Mouse (Mus musculus) G1E (cell line): ENCODE data around the gene Pxt1. TPM values are rescaled to one million over a fixed set of nuclear protein-coding genes. Genes with fewer than 3 reads are reported as not detected.

Experiments
- ATAC-seq: 2 replicates; pipeline ENCODE4 v1.8.0; 2016; ENCODE audit warnings: mild to moderate bottlenecking; ENCODE audit not compliant: insufficient number of reproducible peaks, poor library complexity, low FRiP score, severe bottlenecking; ENCODE audit errors: extremely low read depth
- DNase-seq: peaks from one replicate; pipeline ENCODE4 v3.0.0; 2012; ENCODE audit warnings: low spot score
- H3K27me3 ChIP-seq: 2 replicates; pipeline ENCODE4 v1.6.1; 2012; ENCODE audit warnings: mild to moderate bottlenecking, low read length, inconsistent platforms; ENCODE audit not compliant: insufficient read depth
- H3K36me3 ChIP-seq: replicated peaks from 2 replicates; pipeline ENCODE3; 2012; ENCODE audit warnings: mild to moderate bottlenecking, inconsistent platforms
- H3K4me1 ChIP-seq: 2 replicates; pipeline ENCODE4 v1.6.1; 2012; ENCODE audit warnings: low read depth, low read length, inconsistent platforms, mixed read lengths; ENCODE audit not compliant: insufficient read depth
- H3K4me3 ChIP-seq: 2 replicates; pipeline ENCODE4 v1.5.1; 2012; ENCODE audit warnings: low read depth, mild to moderate bottlenecking, inconsistent platforms, low read length, moderate library complexity, mixed read lengths
- H3K9me3 ChIP-seq: replicated peaks from 2 replicates; pipeline ENCODE4 v1.6.1; 2012; ENCODE audit warnings: inconsistent platforms
- CTCF ChIP-seq: IDR thresholded peaks from 2 replicates; pipeline ENCODE4 v1.5.1; 2012; ENCODE audit warnings: low read depth, low read length, inconsistent platforms, mixed read lengths
- GATA1 ChIP-seq: IDR thresholded peaks from 2 replicates; pipeline ENCODE4 v1.6.1; 2012; ENCODE audit warnings: borderline replicate concordance, low read length, inconsistent platforms, mixed read lengths
- GATA2 ChIP-seq: IDR thresholded peaks from 2 replicates; pipeline ENCODE4 v1.6.1; 2012; ENCODE audit warnings: low read depth, low read length, inconsistent platforms, borderline replicate concordance
- POLR2AphosphoS5 ChIP-seq: IDR thresholded peaks from 2 replicates; pipeline ENCODE4 v1.6.1; 2012; ENCODE audit warnings: low read depth, low read length, inconsistent platforms; ENCODE audit not compliant: insufficient replicate concordance
- TAL1 ChIP-seq: conservative IDR thresholded peaks from 2 replicates; pipeline ENCODE4 v1.6.1; 2012; ENCODE audit warnings: low read depth, low read length, inconsistent platforms, mixed read lengths
- polyA plus RNA-seq: library from polyadenylated mRNA; stranded (reverse); fragments of >175 nt; gene quantifications from 2 replicates; pipeline ENCODE4 v1.2.3, GENCODE M21; 2012
- total RNA-seq, 2 experiments: library from RNA; stranded (forward) in 1 of 2; stranded (reverse) in 1 of 2; fragments of 200-1000 nt in 1 of 2; fragments of >200 nt in 1 of 2; fragmentation: Nextera tagmentation in 1 of 2; gene quantifications; 2 replicates each; pipeline ENCODE4 v1.2.3; 2014 to 2017

Pxt1 gene
- total and polyA plus RNA-seq, 3 experiments = 0.23 TPM; not detected in 2

GRCm38 (mm10) chr17:28885231-28885630 lies 58.4 kb downstream of the Pxt1 start:
- TF ChIP-seq TAL1 (no peak), GATA2 (no peak), POLR2AphosphoS5 (no peak), GATA1 (no peak), CTCF (no peak)
- no peak for DNase-seq
- Histone ChIP-seq H3K9me3 (peaks cover 3% of the 10 kb centered on the region; the same call in 1 of the 2 replicates), H3K4me1 (peaks cover 15% of the 10 kb centered on the region), H3K27me3 (peaks cover 32% of the 10 kb centered on the region), H3K4me3 (no peak overlapping the region), H3K36me3 (no peaks in the 10 kb centered on the region)
- ATAC-seq = no peak

Other genes with a start within 250 kb of the Pxt1 start
- gene AC170998.1, start 217.8 kb downstream of the Pxt1 start, total RNA-seq (2014; fragmentation: Nextera tagmentation) = 5.0 and 5.6 TPM in 2 replicates
- 1.3 and 2.8 TPM in 2 replicates for gene AC170998.1, start 217.8 kb downstream of the Pxt1 start, total RNA-seq (2017)
- gene AC170998.1, start 217.8 kb downstream of the Pxt1 start, polyA plus RNA-seq = not detected in 2 replicates
- not detected in 2 replicates for gene Mapk13, start 174.5 kb downstream of the Pxt1 start, total RNA-seq (2014; fragmentation: Nextera tagmentation)
- 0.22 TPM in 1 of 2 replicates, not detected in the other for gene Mapk13, start 174.5 kb downstream of the Pxt1 start, total RNA-seq (2017)
- not detected in 2 replicates for gene Mapk13, start 174.5 kb downstream of the Pxt1 start, polyA plus RNA-seq
- gene Brpf3, start 142.8 kb downstream of the Pxt1 start, total RNA-seq (2014; fragmentation: Nextera tagmentation) = 62.4 and 87.3 TPM in 2 replicates
- gene Brpf3, start 142.8 kb downstream of the Pxt1 start, total RNA-seq (2017) = 3.4 and 5.7 TPM in 2 replicates
- 29.1 and 30.9 TPM in 2 replicates for gene Brpf3, start 142.8 kb downstream of the Pxt1 start, polyA plus RNA-seq
- not detected in 2 replicates for gene Pnpla1, start 85.4 kb downstream of the Pxt1 start, total RNA-seq (2014; fragmentation: Nextera tagmentation)
- 0.06 TPM in 1 of 2 replicates, not detected in the other for gene Pnpla1, start 85.4 kb downstream of the Pxt1 start, total RNA-seq (2017)
- gene Pnpla1, start 85.4 kb downstream of the Pxt1 start, polyA plus RNA-seq = not detected in 2 replicates
- gene 4930539E08Rik, start 28.5 kb downstream of the Pxt1 start, total RNA-seq (2014; fragmentation: Nextera tagmentation) = not detected in 2 replicates
- 0.11 and 0.12 TPM in 2 replicates for gene 4930539E08Rik, start 28.5 kb downstream of the Pxt1 start, total RNA-seq (2017)
- gene 4930539E08Rik, start 28.5 kb downstream of the Pxt1 start, polyA plus RNA-seq = not detected in 2 replicates
- gene Kctd20, start 8.1 kb upstream of the Pxt1 start, total RNA-seq (2014; fragmentation: Nextera tagmentation) = 47.3 and 66.3 TPM in 2 replicates
- 42.7 and 51.0 TPM in 2 replicates for gene Kctd20, start 8.1 kb upstream of the Pxt1 start, total RNA-seq (2017)
- gene Kctd20, start 8.1 kb upstream of the Pxt1 start, polyA plus RNA-seq = 91.6 and 123 TPM in 2 replicates
- 206 and 234 TPM in 2 replicates for gene Stk38, start 64.2 kb upstream of the Pxt1 start, total RNA-seq (2014; fragmentation: Nextera tagmentation)
- 73.5 and 82.7 TPM in 2 replicates for gene Stk38, start 64.2 kb upstream of the Pxt1 start, total RNA-seq (2017)
- 97.6 and 107 TPM in 2 replicates for gene Stk38, start 64.2 kb upstream of the Pxt1 start, polyA plus RNA-seq
- gene Srsf3, start 88.8 kb upstream of the Pxt1 start, total RNA-seq (2014; fragmentation: Nextera tagmentation) = 258 and 296 TPM in 2 replicates
- gene Srsf3, start 88.8 kb upstream of the Pxt1 start, total RNA-seq (2017) = 658 and 771 TPM in 2 replicates
- gene Srsf3, start 88.8 kb upstream of the Pxt1 start, polyA plus RNA-seq = 37.7 and 174 TPM in 2 replicates
- gene Cdkn1a, start 147.1 kb upstream of the Pxt1 start, total RNA-seq (2014; fragmentation: Nextera tagmentation) = 224 and 234 TPM in 2 replicates
- gene Cdkn1a, start 147.1 kb upstream of the Pxt1 start, total RNA-seq (2017) = 18.9 and 21.4 TPM in 2 replicates
- gene Cdkn1a, start 147.1 kb upstream of the Pxt1 start, polyA plus RNA-seq = 123 and 145 TPM in 2 replicates
- gene Rab44, start 170.3 kb upstream of the Pxt1 start, total RNA-seq (2014; fragmentation: Nextera tagmentation) = 20.5 and 23.0 TPM in 2 replicates
- 67.8 and 72.8 TPM in 2 replicates for gene Rab44, start 170.3 kb upstream of the Pxt1 start, total RNA-seq (2017)
- 11.6 and 13.3 TPM in 2 replicates for gene Rab44, start 170.3 kb upstream of the Pxt1 start, polyA plus RNA-seq